Mouse (Mus musculus): ENCODE data around the gene Abi3bp.

The Abi3bp gene

GRCm38 (mm10) chr16:56681010-56681645 lies 203.4 kb downstream of the Abi3bp start:
- DNase-seq (ENCODE audit: low read depth, low spot score) = no peak

- no peak for DNase-seq (ENCODE audit: low read depth, low spot score)
Observed at GRCm38 (mm10) chr16:56686747-56687146, 209.1 kb downstream of the Abi3bp start.

GRCm38 (mm10) chr16:56690715-56691114 lies 213.0 kb downstream of the Abi3bp start:
- DNase-seq (ENCODE audit: low read depth, low spot score) = no peak

- DNase-seq (ENCODE audit: low read depth, low spot score) = no peak
Observed at GRCm38 (mm10) chr16:56696448-56696847, 218.8 kb downstream of the Abi3bp start.

- no peak for DNase-seq (ENCODE audit: low read depth, low spot score)
Observed at GRCm38 (mm10) chr16:56700898-56701297, 223.2 kb downstream of the Abi3bp start.

- no peak for DNase-seq (ENCODE audit: low read depth, low spot score)
Observed at GRCm38 (mm10) chr16:56705731-56706130, 228.1 kb downstream of the Abi3bp start.

- DNase-seq (ENCODE audit: low read depth, low spot score) = no peak
Observed at GRCm38 (mm10) chr16:56710071-56710470, 232.4 kb downstream of the Abi3bp start.

GRCm38 (mm10) chr16:56715608-56716007 lies 237.9 kb downstream of the Abi3bp start:
- no peak for DNase-seq (ENCODE audit: low read depth, low spot score)

GRCm38 (mm10) chr16:56716557-56717179 lies 239.0 kb downstream of the Abi3bp start:
- no peak for DNase-seq (ENCODE audit: low read depth, low spot score)

- peak; percentile 100 for DNase-seq (ENCODE audit: low read depth, low spot score)
Observed at GRCm38 (mm10) chr16:56717224-56718200, 239.8 kb downstream of the Abi3bp start, which contains the start of gene Tfg. Tfg (minus strand) TSS chr16:56717450.

GRCm38 (mm10) chr16:56719031-56719430 lies 241.4 kb downstream of the Abi3bp start:
- no peak for DNase-seq (ENCODE audit: low read depth, low spot score)

- DNase-seq (ENCODE audit: low read depth, low spot score) = no peak
Observed at GRCm38 (mm10) chr16:56722357-56722756, 244.7 kb downstream of the Abi3bp start.

- no peak for DNase-seq (ENCODE audit: low read depth, low spot score)
Observed at GRCm38 (mm10) chr16:56724927-56725326, 247.2 kb downstream of the Abi3bp start.

- no peak for DNase-seq (ENCODE audit: low read depth, low spot score)
Observed at GRCm38 (mm10) chr16:56729060-56729459, 251.4 kb downstream of the Abi3bp start.
